Mouse (Mus musculus) bone marrow macrophage, adult 2 months (primary cell): ENCODE measurements around the gene Alk.

ENCODE experiments used
- CTCF ChIP-seq: IDR thresholded peaks from 2 replicates; pipeline ENCODE4 v1.5.1; 2012; ENCODE audit warnings: low read depth, mild to moderate bottlenecking, low read length, moderate library complexity
- POLR2A ChIP-seq: IDR thresholded peaks from 2 replicates; pipeline ENCODE4 v1.6.1; 2012; ENCODE audit warnings: mild to moderate bottlenecking, low read depth, low read length, borderline replicate concordance

- no peak for TF ChIP-seq CTCF
- no peak for TF ChIP-seq POLR2A
Observed at GRCm38 (mm10) chr17:72600806-72601205, 3.6 kb downstream of the Alk start.
